Mouse (Mus musculus): ENCODE data around the gene Svopl. TPM values are rescaled to one million over a fixed set of nuclear protein-coding genes. Genes with fewer than 3 reads are reported as not detected.

Gene Svopl
- polyA plus RNA-seq, 1 experiment from 2014 or later: 0.53 TPM

DNA sequence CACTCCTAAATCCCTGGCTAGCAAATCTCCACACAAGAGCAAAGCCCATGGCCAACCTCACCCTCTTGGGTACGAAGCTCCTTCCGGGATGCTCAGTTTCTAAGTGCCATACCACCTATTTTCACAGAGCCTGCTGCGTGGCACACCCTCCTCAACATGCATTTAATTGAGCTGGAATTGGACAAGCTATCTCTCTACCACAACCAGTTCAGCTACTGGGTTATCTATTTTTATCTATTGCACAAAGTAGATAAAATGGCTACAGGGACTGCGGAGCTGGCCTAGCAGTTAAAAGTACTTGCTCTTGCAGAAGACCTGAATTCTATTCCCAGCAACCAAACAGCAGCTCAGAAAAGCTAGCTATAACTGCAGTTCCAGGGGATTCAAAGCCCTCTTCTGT is 24.5 kb upstream of the Svopl start:
- Histone ChIP-seq H3K27ac (ENCODE audit: low read length) (no peak overlapping the region), H3K9me3 (replicated peaks; ENCODE audit: control insufficient read depth, low read length) (no peaks in the 10 kb centered on the region; the same call in 1 of the 2 replicates), H3K4me3 (ENCODE audit: low read length) (no peak overlapping the region), H3K4me1 (ENCODE audit: control insufficient read depth, insufficient read depth, low read length) (no peaks in the 10 kb centered on the region; the same call in 1 of the 2 replicates), H3K27me3 (ENCODE audit: control insufficient read depth, insufficient read depth, low read length) (no peaks in the 10 kb centered on the region), H3K4me2 (ENCODE audit: low read depth, low read length) (no peak overlapping the region), H3K36me3 (ENCODE audit: control insufficient read depth, insufficient read depth) (no peaks in the 10 kb centered on the region), H3K9ac (ENCODE audit: low read length) (no peak overlapping the region)
- 82% methylated on average over 4 of the region's 4 CpGs for WGBS
- no peak for ATAC-seq (replicated peaks; ENCODE audit: extremely low read depth, insufficient read depth, low FRiP score)

DNA sequence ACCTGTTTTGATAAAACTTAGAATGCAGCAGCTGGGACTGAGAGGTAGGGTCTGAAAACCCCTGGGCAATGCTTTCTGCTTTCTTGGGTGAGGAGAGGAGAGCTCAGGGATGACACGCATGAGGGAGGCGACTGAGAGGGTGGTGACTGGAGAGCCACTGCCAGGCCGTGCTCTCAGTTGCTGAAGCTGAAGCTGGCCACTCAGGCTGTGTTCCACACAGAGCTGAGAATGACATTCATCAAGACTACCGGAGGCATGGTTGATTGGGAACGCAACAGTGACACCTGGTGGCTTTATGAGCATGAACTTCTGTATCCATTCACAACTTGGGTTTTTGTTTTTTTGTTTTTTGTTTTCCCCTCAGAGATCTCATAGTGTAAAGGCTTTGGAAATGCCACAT is 19.4 kb upstream of the Svopl start:
- peaks cover 7% of the 10 kb centered on the region; the same call in 1 of the 2 replicates for H3K9me3 ChIP-seq (replicated peaks; ENCODE audit: control insufficient read depth, low read length)
- no peaks in the 10 kb centered on the region for H3K27me3 ChIP-seq (ENCODE audit: control insufficient read depth, insufficient read depth, low read length)
- no peak overlapping the region for H3K4me2 ChIP-seq (ENCODE audit: low read depth, low read length)
- no peaks in the 10 kb centered on the region for H3K36me3 ChIP-seq (ENCODE audit: control insufficient read depth, insufficient read depth)
- H3K4me3 ChIP-seq (ENCODE audit: low read length): no peak overlapping the region
- 1% methylated on average over 5 of the region's 5 CpGs for WGBS
- ATAC-seq (replicated peaks; ENCODE audit: extremely low read depth, insufficient read depth, low FRiP score): 0 out of 2 replicates have a peak, but pooled peaks have one; percentile 45
- H3K27ac ChIP-seq (ENCODE audit: low read length): no peak overlapping the region
- no peaks in the 10 kb centered on the region for H3K4me1 ChIP-seq (ENCODE audit: control insufficient read depth, insufficient read depth, low read length)
- no peak overlapping the region for H3K9ac ChIP-seq (ENCODE audit: low read length)

DNA sequence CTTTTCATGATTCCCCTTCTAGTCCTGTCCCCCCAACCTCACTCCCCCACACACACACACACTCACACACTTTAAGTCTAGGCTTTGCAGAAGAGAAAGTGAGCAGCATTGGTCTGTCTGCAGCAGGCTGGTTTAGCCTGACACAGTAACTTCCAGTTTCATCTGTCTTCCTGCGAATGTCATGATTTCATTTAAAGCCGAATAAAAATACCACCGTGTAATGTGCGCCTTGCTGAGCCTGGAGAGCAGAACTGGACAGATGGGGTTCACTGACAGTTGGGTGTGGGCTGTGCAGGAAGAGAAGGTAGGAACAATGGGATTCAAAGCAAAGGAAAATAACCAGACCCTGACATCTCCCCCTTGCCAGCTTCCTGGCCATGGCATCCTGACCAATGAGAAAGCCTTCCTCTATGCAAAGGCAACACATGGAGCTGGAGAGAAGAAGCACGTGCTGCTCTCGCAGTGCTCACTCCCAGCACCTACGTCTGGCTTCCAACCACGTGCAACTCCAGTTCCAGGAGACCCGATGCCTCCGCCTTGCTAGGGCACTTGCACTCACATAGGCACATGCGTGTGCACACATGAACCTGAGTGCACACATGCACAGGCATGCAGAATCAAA is 18.8 kb upstream of the Svopl start:
- Histone ChIP-seq H3K36me3 (ENCODE audit: control insufficient read depth, insufficient read depth) (no peaks in the 10 kb centered on the region), H3K9me3 (replicated peaks; ENCODE audit: control insufficient read depth, low read length) (peaks cover 7% of the 10 kb centered on the region; the same call in 1 of the 2 replicates), H3K4me1 (ENCODE audit: control insufficient read depth, insufficient read depth, low read length) (no peaks in the 10 kb centered on the region), H3K9ac (ENCODE audit: low read length) (no peak overlapping the region), H3K27me3 (ENCODE audit: control insufficient read depth, insufficient read depth, low read length) (no peaks in the 10 kb centered on the region), H3K27ac (ENCODE audit: low read length) (no peak overlapping the region), H3K4me2 (ENCODE audit: low read depth, low read length) (no peak overlapping the region), H3K4me3 (ENCODE audit: low read length) (no peak overlapping the region)
- WGBS: 55% methylated on average over 11 of the region's 11 CpGs
- ATAC-seq (replicated peaks; ENCODE audit: extremely low read depth, insufficient read depth, low FRiP score): 0 out of 2 replicates have a peak, but pooled peaks have one; percentile 14

DNA sequence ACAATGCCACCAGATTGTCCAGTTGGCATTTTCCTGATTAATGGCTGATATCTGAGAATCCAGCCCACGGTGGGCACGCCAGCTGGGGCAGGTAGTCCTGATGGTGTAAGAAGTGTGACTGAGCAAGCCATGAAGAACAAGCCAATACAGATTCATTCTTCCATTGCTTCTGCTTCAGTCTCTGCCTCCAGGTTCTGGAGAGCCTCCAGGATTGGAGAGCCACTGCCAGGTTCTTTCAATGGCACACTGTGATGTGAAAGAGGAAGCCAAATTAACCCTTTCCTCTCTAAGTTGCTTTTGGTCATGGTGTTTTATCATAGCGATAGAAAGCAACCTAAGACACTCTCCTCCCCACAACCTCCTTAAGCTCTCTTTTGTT is 18.3 kb upstream of the Svopl start:
- 73% methylated on average over 3 of the region's 3 CpGs for WGBS
- Histone ChIP-seq H3K27me3 (ENCODE audit: control insufficient read depth, insufficient read depth, low read length) (no peaks in the 10 kb centered on the region), H3K36me3 (ENCODE audit: control insufficient read depth, insufficient read depth) (no peaks in the 10 kb centered on the region), H3K4me2 (ENCODE audit: low read depth, low read length) (no peak overlapping the region), H3K9ac (ENCODE audit: low read length) (no peak overlapping the region), H3K9me3 (replicated peaks; ENCODE audit: control insufficient read depth, low read length) (peaks cover 7% of the 10 kb centered on the region; the same call in 1 of the 2 replicates), H3K4me3 (ENCODE audit: low read length) (no peak overlapping the region), H3K4me1 (ENCODE audit: control insufficient read depth, insufficient read depth, low read length) (no peaks in the 10 kb centered on the region), H3K27ac (ENCODE audit: low read length) (no peak overlapping the region)
- no peak for ATAC-seq (replicated peaks; ENCODE audit: extremely low read depth, insufficient read depth, low FRiP score)

DNA sequence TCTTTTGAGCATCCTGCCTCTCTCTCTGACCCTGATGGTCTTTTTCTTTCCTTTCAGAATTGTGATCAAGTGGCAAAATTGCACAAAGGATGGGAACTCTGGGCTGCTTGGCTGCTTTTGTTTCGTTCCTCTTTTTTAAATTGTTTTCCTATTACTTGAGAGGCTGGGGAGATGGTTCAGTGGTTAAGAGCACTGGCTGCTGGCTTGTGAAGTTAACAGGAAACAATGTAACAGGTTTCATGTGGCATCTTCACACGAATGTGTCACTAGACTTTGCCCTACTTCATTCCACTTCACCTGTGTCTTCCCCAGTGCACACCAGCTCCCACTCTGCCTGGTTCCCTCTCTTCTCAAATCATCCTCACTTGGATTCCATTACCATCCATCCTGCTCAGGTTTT is 17.8 kb upstream of the Svopl start:
- H3K27ac ChIP-seq (ENCODE audit: low read length): no peak overlapping the region
- 67% methylated on average over 2 of the region's 2 CpGs for WGBS
- H3K9ac ChIP-seq (ENCODE audit: low read length): no peak overlapping the region
- no peak for ATAC-seq (replicated peaks; ENCODE audit: extremely low read depth, insufficient read depth, low FRiP score)
- H3K36me3 ChIP-seq (ENCODE audit: control insufficient read depth, insufficient read depth): no peaks in the 10 kb centered on the region
- H3K27me3 ChIP-seq (ENCODE audit: control insufficient read depth, insufficient read depth, low read length): no peaks in the 10 kb centered on the region
- H3K4me3 ChIP-seq (ENCODE audit: low read length): no peak overlapping the region
- H3K9me3 ChIP-seq (replicated peaks; ENCODE audit: control insufficient read depth, low read length): peaks cover 7% of the 10 kb centered on the region; the same call in 1 of the 2 replicates
- H3K4me2 ChIP-seq (ENCODE audit: low read depth, low read length): no peak overlapping the region
- no peaks in the 10 kb centered on the region for H3K4me1 ChIP-seq (ENCODE audit: control insufficient read depth, insufficient read depth, low read length)

DNA sequence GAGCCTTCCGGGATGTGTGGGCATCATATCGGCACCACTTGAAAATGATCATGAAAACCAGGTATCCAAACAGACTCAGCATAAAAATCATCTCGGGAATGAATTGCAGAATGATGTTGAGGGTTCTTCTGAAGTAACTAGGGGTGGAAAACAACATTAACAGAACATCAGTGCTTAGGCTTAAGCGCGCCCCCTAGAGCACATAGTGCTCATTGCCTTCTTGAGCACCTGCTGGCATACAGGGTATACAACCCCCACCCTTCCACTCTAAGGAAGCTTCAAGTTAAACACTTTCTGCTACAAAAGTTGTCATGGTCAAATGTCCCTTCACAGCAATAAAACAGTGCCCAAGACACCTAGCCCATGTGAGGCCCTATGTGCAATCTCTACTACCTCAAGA is 12.0 kb upstream of the Svopl start:
- Histone ChIP-seq H3K4me2 (ENCODE audit: low read depth, low read length) (no peak overlapping the region), H3K27ac (ENCODE audit: low read length) (no peak overlapping the region), H3K4me1 (ENCODE audit: control insufficient read depth, insufficient read depth, low read length) (no peaks in the 10 kb centered on the region), H3K4me3 (ENCODE audit: low read length) (no peak overlapping the region), H3K9me3 (replicated peaks; ENCODE audit: control insufficient read depth, low read length) (0 out of 2 replicates have a peak, but pooled peaks cover 7% of the 10 kb centered on the region), H3K36me3 (ENCODE audit: control insufficient read depth, insufficient read depth) (no peaks in the 10 kb centered on the region), H3K27me3 (ENCODE audit: control insufficient read depth, insufficient read depth, low read length) (no peaks in the 10 kb centered on the region), H3K9ac (ENCODE audit: low read length) (no peak overlapping the region)
- WGBS: 53% methylated on average over 5 of the region's 5 CpGs
- ATAC-seq (replicated peaks; ENCODE audit: extremely low read depth, insufficient read depth, low FRiP score): no peak

DNA sequence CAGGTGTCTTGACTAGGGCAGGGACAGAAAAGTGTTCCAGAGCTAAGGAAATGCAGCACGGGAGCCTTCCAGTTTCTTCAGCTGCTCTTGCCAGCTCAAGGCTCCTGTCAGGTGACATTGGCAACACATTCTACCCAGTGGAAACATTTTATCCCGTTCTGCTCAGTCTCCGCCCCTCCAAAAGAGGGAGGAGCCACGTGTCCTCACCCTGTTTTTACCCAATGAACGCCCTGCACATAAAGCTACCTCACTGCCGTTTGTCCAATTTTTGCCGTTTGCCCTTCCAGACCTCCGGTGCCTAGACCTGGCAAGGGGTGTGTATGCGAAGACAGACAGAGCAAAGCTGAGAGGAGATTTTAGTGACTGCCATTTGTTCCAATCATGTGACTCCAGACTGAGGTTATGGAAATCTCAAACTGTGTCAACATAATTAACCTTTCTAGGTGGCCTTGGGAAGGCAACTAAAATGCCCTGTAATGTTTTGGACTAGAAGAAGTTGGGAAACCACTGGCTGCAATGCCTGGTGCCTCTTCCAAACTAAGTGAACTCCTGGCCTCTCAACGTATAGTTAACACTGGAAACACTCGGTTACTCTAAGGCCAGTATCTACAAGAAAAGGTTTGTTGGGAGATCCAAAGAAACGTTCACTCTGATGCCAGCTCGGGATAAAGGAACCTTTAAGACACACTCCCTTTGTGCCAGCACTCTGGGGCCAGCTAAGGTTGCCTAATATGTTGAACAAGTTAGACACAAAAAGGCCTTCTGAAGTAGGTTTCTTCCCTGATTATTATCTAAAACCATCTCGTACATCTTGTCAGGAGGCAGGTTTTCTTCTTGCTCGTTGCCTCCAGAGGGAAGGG is 8.9 kb upstream of the Svopl start:
- Histone ChIP-seq H3K4me2 (ENCODE audit: low read depth, low read length) (no peak overlapping the region), H3K27ac (ENCODE audit: low read length) (no peak overlapping the region), H3K36me3 (ENCODE audit: control insufficient read depth, insufficient read depth) (no peaks in the 10 kb centered on the region), H3K4me3 (ENCODE audit: low read length) (no peak overlapping the region), H3K27me3 (ENCODE audit: control insufficient read depth, insufficient read depth, low read length) (no peaks in the 10 kb centered on the region), H3K9ac (ENCODE audit: low read length) (no peak overlapping the region), H3K9me3 (replicated peaks; ENCODE audit: control insufficient read depth, low read length) (no peaks in the 10 kb centered on the region), H3K4me1 (ENCODE audit: control insufficient read depth, insufficient read depth, low read length) (no peaks in the 10 kb centered on the region)
- 69% methylated on average over 15 of the region's 15 CpGs for WGBS
- ATAC-seq (replicated peaks; ENCODE audit: extremely low read depth, insufficient read depth, low FRiP score): no peak

DNA sequence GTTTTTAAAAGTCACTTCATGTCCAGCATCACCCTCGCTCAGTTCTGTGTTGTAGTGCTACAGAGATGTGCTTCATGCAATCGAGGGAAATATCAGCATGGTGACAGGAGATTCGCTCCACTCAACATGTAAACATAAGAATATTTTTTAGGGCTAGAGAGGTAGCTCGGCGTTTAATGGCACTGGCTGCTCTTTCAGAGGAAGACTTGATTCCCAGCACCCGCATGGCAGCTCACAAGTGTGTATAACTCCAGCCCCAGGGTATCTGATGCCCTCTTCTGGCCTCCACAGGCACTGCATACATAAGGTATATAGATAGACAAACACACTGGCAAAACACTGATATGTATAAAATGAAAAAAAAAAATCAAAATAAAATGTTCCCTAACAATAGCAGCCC is 2.8 kb upstream of the Svopl start:
- H3K27ac ChIP-seq (ENCODE audit: low read length): no peak overlapping the region; the same call in 1 of the 2 replicates
- WGBS: 90% methylated on average over 6 of the region's 6 CpGs
- no peaks in the 10 kb centered on the region for H3K36me3 ChIP-seq (ENCODE audit: control insufficient read depth, insufficient read depth)
- H3K27me3 ChIP-seq (ENCODE audit: control insufficient read depth, insufficient read depth, low read length): no peaks in the 10 kb centered on the region
- H3K4me3 ChIP-seq (ENCODE audit: low read length): no peak overlapping the region
- ATAC-seq (replicated peaks; ENCODE audit: extremely low read depth, insufficient read depth, low FRiP score): no peak
- H3K9ac ChIP-seq (ENCODE audit: low read length): no peak overlapping the region
- no peak overlapping the region for H3K4me2 ChIP-seq (ENCODE audit: low read depth, low read length)
- H3K9me3 ChIP-seq (replicated peaks; ENCODE audit: control insufficient read depth, low read length): no peaks in the 10 kb centered on the region; the same call in 1 of the 2 replicates
- no peaks in the 10 kb centered on the region for H3K4me1 ChIP-seq (ENCODE audit: control insufficient read depth, insufficient read depth, low read length)

Measured in heart, embryonic 16.5 days (tissue).